Mouse (Mus musculus) right cerebral cortex, postnatal 36 days (tissue): Measurements from ENCODE around the gene Mbd3l1.

Source experiments
- DNase-seq, 2 experiments: peaks; one replicate each; pipeline ENCODE4 v3.0.0; 2022; ENCODE audit warnings: low spot score in 2 of 2, mixed read lengths in 1 of 2

Gene Mbd3l1

DNA sequence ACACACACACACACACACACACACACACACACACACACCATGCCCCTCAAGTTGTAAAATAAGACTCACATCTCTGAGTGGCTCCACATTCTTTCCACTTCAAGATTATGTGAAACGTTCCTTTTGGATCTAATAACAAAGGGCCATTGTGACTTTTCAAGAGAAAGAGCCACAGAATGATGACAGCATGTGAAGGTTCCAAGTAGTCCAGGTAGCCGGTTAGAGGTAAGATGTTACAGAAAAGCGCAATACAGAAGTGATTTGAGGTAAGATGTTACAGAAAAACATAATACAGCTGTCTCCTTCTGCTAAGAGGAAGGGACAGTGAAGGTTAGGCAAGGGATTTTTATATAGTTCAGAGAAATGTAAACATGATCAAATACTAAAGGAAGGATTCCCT is at the start of gene Mbd3l1, which contains the start of gene Zfp558:
Gene Mbd3l1, plus strand, starts transcription at position 192 of the 400 bp plus-strand sequence.
Gene Zfp558, minus strand, starts transcription at position 101 of the 400 bp plus-strand sequence.
- DNase-seq = no peak

DNA sequence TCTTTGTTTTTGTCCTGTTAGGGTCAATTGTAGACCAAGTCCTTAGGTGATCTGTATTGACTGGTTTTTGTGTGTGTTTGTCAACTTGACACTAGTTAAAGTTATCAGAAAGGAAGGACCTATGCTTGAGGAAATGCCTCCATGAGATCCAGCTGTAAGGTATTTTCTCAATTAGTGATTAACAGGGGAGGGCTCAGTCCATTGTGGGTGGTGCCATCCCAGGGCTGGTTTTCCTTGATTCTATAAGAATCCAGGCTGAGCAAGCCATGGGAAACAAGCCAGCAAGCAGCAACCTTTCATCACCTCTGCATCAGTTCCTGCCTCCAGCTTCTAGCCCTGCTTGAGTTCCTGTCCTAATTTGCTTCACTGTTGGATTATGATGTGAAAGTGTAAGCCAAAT is 47.8 kb upstream of the Mbd3l1 start, which contains the start of gene Mbd3l2:
Gene Mbd3l2, plus strand, starts transcription at position 301 of the 400 bp plus-strand sequence.
- no peak for DNase-seq

DNA sequence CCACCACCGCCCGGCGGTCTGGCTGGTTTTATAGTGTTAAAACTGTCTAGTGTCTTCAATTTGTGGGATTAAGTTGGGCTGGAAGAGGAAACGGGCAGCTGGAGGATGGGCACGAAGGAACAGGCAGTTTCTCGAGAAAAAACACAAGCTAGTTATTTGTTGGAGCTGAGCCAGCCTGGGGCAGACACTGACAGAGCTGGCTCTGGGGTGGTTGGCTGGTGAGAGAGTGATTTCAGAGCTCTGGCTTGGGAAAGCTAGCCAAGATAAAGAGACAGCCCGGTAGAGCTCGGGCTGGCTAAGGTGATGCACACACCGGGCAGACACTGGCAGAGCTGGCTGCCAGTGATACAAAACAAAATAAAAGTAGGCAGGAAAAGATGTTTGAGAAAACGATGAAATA is 46.5 kb upstream of the Mbd3l1 start:
- DNase-seq = no peak

DNA sequence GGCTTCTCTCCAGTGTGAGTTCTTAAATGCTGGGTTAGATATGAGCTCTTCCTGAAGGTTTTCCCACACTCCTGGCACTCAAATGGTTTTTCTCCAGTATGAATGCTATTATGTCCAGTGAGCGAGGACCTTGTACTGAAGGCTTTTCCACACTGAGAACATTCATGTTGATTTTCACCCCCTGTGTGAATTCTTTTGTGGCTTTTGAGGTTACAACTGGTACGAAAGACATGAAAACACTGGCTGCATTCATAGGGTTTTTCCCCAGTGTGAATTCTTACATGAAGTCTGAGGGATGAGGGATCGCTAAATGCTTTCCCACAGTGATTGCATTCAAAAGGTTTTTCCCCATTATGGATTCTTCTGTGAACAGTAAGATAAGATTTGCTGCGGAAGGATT is 21.6 kb upstream of the Mbd3l1 start:
- no peak for DNase-seq

DNA sequence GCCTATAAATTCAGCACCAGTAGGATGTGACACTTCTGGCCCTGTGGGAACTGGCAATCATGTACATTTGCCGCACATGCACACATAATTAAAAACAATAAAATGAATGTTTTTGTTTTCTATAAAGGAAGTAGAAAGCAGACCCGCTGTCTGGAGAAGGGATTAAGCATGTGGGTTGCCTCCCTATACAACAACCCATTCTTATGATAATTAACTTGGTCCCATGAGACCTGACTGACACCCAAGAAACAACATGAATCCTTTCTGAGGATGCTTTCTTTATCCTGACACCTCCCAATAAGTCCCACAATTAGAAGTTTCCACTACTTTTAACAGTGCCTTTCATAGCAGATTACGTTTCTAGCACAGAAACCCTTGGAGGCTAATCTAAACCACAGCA is 10.8 kb upstream of the Mbd3l1 start:
- no peak for DNase-seq

DNA sequence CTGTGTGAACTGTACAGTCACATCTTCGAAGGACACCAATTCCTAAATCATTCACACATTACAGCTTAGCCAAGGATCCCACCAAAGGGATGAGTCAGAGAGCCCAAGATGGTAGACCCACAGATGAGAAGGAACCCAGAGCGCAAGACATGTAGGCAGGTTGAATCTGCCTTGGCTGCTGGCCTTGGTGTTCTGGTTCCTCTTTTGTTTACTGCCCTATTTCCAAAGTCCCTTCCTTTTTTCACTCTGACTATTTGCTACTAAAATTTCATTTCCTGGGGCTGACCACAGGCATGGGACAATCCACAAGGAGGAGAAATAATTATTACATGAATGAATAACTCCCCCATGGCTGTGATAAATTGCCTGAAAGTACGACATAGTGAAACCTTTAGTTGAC is 10.2 kb upstream of the Mbd3l1 start:
- DNase-seq = no peak

DNA sequence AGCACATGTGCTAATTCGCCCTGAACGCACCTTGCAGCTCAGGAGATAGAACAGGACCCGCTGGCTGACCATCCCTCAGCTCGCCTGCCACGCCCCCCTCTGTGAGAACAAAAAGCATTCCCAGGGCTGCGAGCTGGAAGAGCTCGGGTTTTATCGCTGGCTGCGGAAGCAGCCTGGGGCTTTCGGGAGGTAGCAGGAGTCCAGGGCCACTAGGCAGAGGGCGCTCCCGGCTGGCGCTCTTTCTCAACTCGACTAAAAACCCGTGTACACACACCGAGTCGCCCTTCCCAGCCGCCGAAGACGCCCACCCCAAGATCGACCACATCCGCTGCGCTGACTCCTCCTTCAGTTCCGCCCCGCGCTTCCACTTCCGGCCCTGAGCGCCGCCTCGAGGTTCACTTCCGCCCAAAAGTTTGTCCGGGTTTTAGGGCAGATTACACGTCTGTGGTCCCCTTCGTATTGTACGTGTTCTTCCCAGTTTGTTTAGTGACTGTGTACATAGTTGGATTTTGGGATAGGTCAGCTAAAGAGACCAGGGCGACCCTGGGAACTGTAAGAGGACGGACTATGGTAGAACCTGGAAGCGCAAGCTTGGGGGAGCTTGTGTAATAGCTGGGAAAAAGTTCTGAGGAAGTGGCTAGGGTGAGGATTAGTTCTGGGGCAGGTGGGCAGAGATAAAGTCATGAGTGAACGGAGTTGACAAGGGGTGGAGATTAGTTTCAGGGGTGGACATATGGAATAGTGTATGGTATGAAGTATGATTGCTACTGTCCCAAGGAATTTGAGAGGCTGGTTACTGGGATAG is 4.6 kb upstream of the Mbd3l1 start:
- peak; percentile 49 to 50 for DNase-seq

DNA sequence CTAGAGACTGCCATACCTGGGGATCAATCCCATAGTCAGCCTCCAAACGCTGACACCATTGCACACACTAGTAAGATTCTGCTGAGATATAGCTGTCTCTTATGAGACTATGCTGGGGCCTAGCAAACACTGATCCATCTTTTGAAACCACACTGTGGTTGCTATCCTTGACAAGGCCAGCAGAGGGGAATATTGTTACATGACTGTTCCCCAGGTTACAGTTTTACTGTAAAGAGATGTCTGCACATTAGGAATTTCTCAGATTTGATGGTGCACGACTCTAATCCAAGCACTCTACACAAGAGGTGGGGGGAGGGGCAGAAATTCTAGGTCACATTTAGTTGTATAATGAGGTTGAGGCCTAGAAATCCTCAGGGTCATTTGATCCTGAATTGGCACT is 29.9 kb downstream of the Mbd3l1 start:
- no peak for DNase-seq
